Mouse (Mus musculus) forebrain, postnatal 0 days (tissue): ENCODE data around the gene Kdelc2. TPM values are rescaled to one million over a fixed set of nuclear protein-coding genes. Genes with fewer than 3 reads are reported as not detected.
A peak's percentile ranks its signal among the peaks of the same experiment; 100 is the strongest.

Source experiments
- ATAC-seq: fragments of 200-750 bp; cut with Nextera tagmentation; 2 replicates; pipeline ENCODE4 v1.8.0; 2017; ENCODE audit warnings: mild to moderate bottlenecking, moderate library complexity
- DNase-seq: peaks from one replicate; pipeline ENCODE4 v3.0.0-alpha.2; 2015
- H3K27ac ChIP-seq: fragments of 300-500 bp; sonication (generic); 2 replicates; pipeline ENCODE4 v1.5.1; 2014; ENCODE audit warnings: low read depth, mild to moderate bottlenecking, antibody characterized with exemption, low read length, moderate library complexity, mixed read lengths
- H3K27me3 ChIP-seq: fragments of 300-500 bp; sonication (generic); 2 replicates; pipeline ENCODE4 v1.6.1; 2014; ENCODE audit warnings: mild to moderate bottlenecking, low read length, mixed read lengths; ENCODE audit not compliant: insufficient read depth
- H3K36me3 ChIP-seq: fragments of 300-500 bp; sonication (generic); 2 replicates; pipeline ENCODE4 v1.6.1; 2014; ENCODE audit warnings: mild to moderate bottlenecking, moderate library complexity; ENCODE audit not compliant: insufficient read depth
- H3K4me1 ChIP-seq: fragments of 300-500 bp; sonication (generic); 2 replicates; pipeline ENCODE4 v1.6.1; 2014; ENCODE audit warnings: antibody characterized with exemption; ENCODE audit not compliant: insufficient read depth
- H3K4me2 ChIP-seq: fragments of 300-500 bp; sonication (generic); 2 replicates; pipeline ENCODE4 v1.6.1; 2014; ENCODE audit warnings: low read depth, mild to moderate bottlenecking, moderate library complexity
- H3K4me3 ChIP-seq: fragments of 300-500 bp; sonication (generic); 2 replicates; pipeline ENCODE4 v1.5.1; 2014; ENCODE audit warnings: low read depth, low read length, mixed read lengths
- H3K9ac ChIP-seq: fragments of 300-500 bp; sonication (generic); 2 replicates; pipeline ENCODE4 v1.6.1; 2014; ENCODE audit warnings: mild to moderate bottlenecking
- H3K9me3 ChIP-seq: fragments of 300-500 bp; sonication (generic); 2 replicates; pipeline ENCODE4 v1.6.1; 2016; ENCODE audit warnings: low read length
- CTCF ChIP-seq: sonication (generic); IDR thresholded peaks from 2 replicates; pipeline ENCODE4 v1.5.1; 2016; ENCODE audit warnings: antibody characterized with exemption, control low read depth, low read depth
- WGBS: fragments of 180-500 bp; shearing (Covaris S2); extraction: QIAGEN DNeasy Blood & Tissue Kit; methylation state at CpG from one replicate; pipeline ENCODE4 v1.1.7; 2014; 5-methylcytosine and 5-hydroxymethylcytosine counted together
- polyA plus RNA-seq: library from polyadenylated mRNA; unstranded; fragments of >200 nt; fragmentation: Nextera tagmentation; extraction: Ambion mirVana; gene quantifications from 2 replicates; pipeline ENCODE4 v1.2.1, GENCODE M21; 2015
- total RNA-seq: library from RNA; depleted of rRNA; stranded (reverse); fragments of >200 nt; gene quantifications from 2 replicates; pipeline ENCODE4 v1.2.3, GENCODE M21; 2014

Gene Kdelc2
- total and polyA plus RNA-seq, 2 experiments from 2014 or later: 5.5 to 11.1 TPM

- Histone ChIP-seq H3K4me1 (no peaks in the 10 kb centered on the region), H3K9ac (no peak overlapping the region), H3K4me3 (no peak overlapping the region), H3K27ac (no peak overlapping the region), H3K4me2 (no peak overlapping the region), H3K36me3 (no peaks in the 10 kb centered on the region), H3K27me3 (no peaks in the 10 kb centered on the region), H3K9me3 (no peaks in the 10 kb centered on the region)
- no peak for ATAC-seq
- no peak for TF ChIP-seq CTCF
- whole genome bisulfite sequencing: 78% methylated on average over 14 of the region's 14 CpGs
- DNase-seq: no peak
Measured at GRCm38 (mm10) chr9:53356219-53357155, 27.3 kb upstream of the Kdelc2 start.

DNA sequence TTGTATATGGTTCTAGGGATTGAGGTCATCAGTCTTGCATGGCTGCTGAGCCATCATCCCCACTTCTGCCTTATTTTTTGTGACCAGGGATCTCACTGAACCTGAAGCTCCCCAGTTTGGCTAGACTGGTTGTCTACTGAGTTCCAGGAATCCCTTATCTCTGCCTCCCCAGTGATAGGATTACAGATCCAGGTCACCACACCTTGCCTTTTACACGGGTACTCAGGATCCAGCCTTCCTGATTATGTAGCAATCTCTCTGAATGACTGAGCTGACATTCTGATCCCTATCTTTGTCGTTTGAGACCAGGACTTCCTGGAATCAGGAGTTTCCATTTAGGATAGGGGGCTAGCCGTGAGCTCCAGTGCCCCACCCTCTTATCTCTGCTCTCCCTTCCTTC, 12.5 kb upstream of the Kdelc2 start:
- no peak for ATAC-seq
- no peak for DNase-seq
- no peak overlapping the region for H3K4me2 ChIP-seq

DNA sequence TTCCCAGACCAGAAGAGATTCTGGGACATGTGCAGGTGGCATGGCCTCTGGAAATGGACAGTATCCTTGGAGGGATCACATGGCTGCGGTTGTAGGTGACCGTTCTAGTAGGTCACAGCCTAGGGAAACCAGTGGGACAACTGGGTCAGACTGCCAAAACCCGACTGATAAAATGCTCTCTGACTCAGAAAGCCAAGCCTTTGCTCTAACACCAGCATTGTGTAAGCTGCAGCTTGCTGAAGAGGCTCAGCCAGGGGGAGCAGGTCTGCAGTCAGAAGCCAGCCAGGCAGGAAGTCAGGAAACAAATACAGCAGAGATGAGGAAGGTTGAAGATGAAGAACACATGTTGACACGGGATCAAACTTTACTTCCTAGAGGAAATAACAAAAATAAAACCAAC, 7.9 kb upstream of the Kdelc2 start:
- ATAC-seq (no peak), DNase-seq (no peak)
- H3K4me3 ChIP-seq: no peak overlapping the region
- no peak overlapping the region for H3K27ac ChIP-seq
- H3K36me3 ChIP-seq: no peaks in the 10 kb centered on the region
- no peak overlapping the region for H3K4me2 ChIP-seq
- no peaks in the 10 kb centered on the region for H3K4me1 ChIP-seq
- H3K9ac ChIP-seq: no peak overlapping the region
- no peak for TF ChIP-seq CTCF
- WGBS: 80% methylated on average over 4 of the region's 4 CpGs
- H3K27me3 ChIP-seq: no peaks in the 10 kb centered on the region
- no peaks in the 10 kb centered on the region for H3K9me3 ChIP-seq

More for the DNA sequence above, 12.5 kb upstream of the Kdelc2 start:
- Histone ChIP-seq H3K27me3 (no peaks in the 10 kb centered on the region), H3K9me3 (no peaks in the 10 kb centered on the region), H3K4me1 (no peaks in the 10 kb centered on the region), H3K9ac (no peak overlapping the region), H3K36me3 (no peaks in the 10 kb centered on the region), H3K4me3 (no peak overlapping the region), H3K27ac (no peak overlapping the region)
- 73% methylated on average over 3 of the region's 3 CpGs for WGBS
- TF ChIP-seq CTCF: no peak

DNA sequence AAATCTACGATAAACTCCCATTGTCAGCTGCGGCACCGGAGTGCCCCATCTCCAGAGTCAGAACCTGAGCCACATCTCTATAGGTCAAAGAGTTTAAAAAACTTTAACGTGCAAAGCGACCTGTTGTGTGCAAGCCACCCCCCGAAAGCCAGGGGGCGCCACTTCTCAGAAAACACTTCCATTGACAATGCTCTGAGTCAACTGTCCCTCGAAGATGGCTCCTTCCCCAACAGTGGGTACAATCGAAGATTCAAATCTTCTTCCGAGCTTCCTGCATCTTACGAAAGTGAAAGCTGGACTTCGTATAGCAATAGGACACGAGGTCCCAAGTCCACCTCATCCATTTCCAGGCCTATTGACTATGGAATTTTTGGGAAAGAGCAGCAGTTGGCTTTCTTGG, 7.0 kb upstream of the Kdelc2 start:
- Histone ChIP-seq H3K36me3 (no peaks in the 10 kb centered on the region), H3K4me1 (no peaks in the 10 kb centered on the region)
- WGBS: 88% methylated on average over 13 of the region's 13 CpGs

GRCm38 (mm10) chr9:53377597-53377996, 6.2 kb upstream of the Kdelc2 start:
- Histone ChIP-seq H3K9me3 (no peaks in the 10 kb centered on the region), H3K4me1 (no peaks in the 10 kb centered on the region), H3K27ac (no peak overlapping the region), H3K27me3 (no peaks in the 10 kb centered on the region), H3K4me3 (no peak overlapping the region), H3K4me2 (no peak overlapping the region), H3K9ac (no peak overlapping the region), H3K36me3 (no peaks in the 10 kb centered on the region)
- DNase-seq (no peak), ATAC-seq (no peak)
- TF ChIP-seq CTCF: no peak
- 59% methylated on average over 5 of the region's 5 CpGs for WGBS

More for the DNA sequence above, 7.0 kb upstream of the Kdelc2 start:
- no peak overlapping the region for H3K9ac ChIP-seq
- no peak for DNase-seq
- no peaks in the 10 kb centered on the region for H3K9me3 ChIP-seq
- H3K4me2 ChIP-seq: no peak overlapping the region
- H3K4me3 ChIP-seq: no peak overlapping the region
- ATAC-seq: no peak
- no peaks in the 10 kb centered on the region for H3K27me3 ChIP-seq
- H3K27ac ChIP-seq: no peak overlapping the region
- TF ChIP-seq CTCF: peak; percentile 26; the same call in 1 of the 2 replicates

- no peak overlapping the region for H3K9ac ChIP-seq
- no peaks in the 10 kb centered on the region for H3K27me3 ChIP-seq
- H3K27ac ChIP-seq: no peak overlapping the region
- H3K4me1 ChIP-seq: no peaks in the 10 kb centered on the region
- ATAC-seq (no peak), DNase-seq (no peak)
- no peak for TF ChIP-seq CTCF
- 80% methylated on average over 3 of the region's 3 CpGs for WGBS
- H3K4me2 ChIP-seq: no peak overlapping the region
- no peaks in the 10 kb centered on the region for H3K36me3 ChIP-seq
- no peaks in the 10 kb centered on the region for H3K9me3 ChIP-seq
- no peak overlapping the region for H3K4me3 ChIP-seq
Measured at GRCm38 (mm10) chr9:53378171-53378570, 5.7 kb upstream of the Kdelc2 start.

DNA sequence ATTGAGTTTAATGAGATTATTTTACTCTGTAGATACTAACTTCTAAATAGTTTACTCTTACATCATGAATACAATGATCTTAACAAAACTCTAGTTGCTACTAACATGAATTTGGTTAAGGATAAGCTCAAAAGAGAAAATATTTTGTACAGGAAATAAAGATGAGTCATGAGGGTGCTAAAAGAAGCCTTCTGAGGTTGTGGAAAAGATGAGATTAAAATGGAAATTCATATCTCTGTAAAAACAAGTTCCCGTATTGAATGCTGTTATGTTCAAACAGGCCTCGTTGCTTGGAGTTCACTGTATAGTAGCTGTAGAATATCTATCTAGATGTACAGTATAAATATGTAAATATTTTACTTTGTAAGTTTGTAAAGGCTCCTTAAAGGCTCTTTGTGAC, 3.2 kb upstream of the Kdelc2 start:
- Histone ChIP-seq H3K36me3 (no peaks in the 10 kb centered on the region), H3K4me2 (no peak overlapping the region), H3K27me3 (no peaks in the 10 kb centered on the region), H3K4me3 (no peak overlapping the region), H3K9ac (no peak overlapping the region), H3K4me1 (no peaks in the 10 kb centered on the region), H3K27ac (no peak overlapping the region), H3K9me3 (no peaks in the 10 kb centered on the region)
- no peak for TF ChIP-seq CTCF
- ATAC-seq: no peak
- WGBS: 86% methylated on average over 2 of the region's 2 CpGs
- no peak for DNase-seq
